In genomic region chr2:173539781-173540180, GRCm38 (mm10) we compare ENCODE assay signal across 34 mouse cellular contexts. TPM values are rescaled to one million over a fixed set of nuclear protein-coding genes. Genes with fewer than 3 reads are reported as not detected.
DNase-seq lines count a peak whose midpoint lies in the region; ATAC-seq and TF ChIP-seq lines count a peak whose summit lies in the region.
"Had no signal": no experiment of that assay in that cellular context is flagged by ENCODE, and none has a peak within 500 bp of the region (broad histone marks: within the 10 kb centered on the region; RNA-seq: fewer than 3 reads in every experiment).

No protein-coding gene starts in this region.

- peak overlapping the region; percentile 24; the same call in 1 of the 2 replicates for H3K4me2 ChIP-seq in heart, embryonic 12.5 days
- H3K4me2 ChIP-seq in hindbrain, embryonic 11.5 days (replicated peaks; ENCODE audit: low read depth, low read length), result no peak overlapping the region
- H3K4me2 ChIP-seq in hindbrain, postnatal 0 days (ENCODE audit: low read depth, low read length), result no peak overlapping the region
- H3K4me2 ChIP-seq in embryonic facial prominence, embryonic 11.5 days (ENCODE audit: low read depth, low read length), result no peak overlapping the region
- H3K4me2 ChIP-seq in embryonic facial prominence, embryonic 14.5 days (ENCODE audit: low read depth, low read length), result peak overlapping the region; percentile 23; the same call in 1 of the 2 replicates
- H3K4me2 ChIP-seq: forebrain, embryonic 13.5 days; hindbrain, embryonic 12.5 days; liver, embryonic 15.5 days; lung, embryonic 14.5 days had no signal

- H3K27me3 ChIP-seq in heart, embryonic 12.5 days (replicated peaks), result peaks cover 17% of the 10 kb centered on the region
- no peaks in the 10 kb centered on the region for H3K27me3 ChIP-seq in hindbrain, embryonic 11.5 days (ENCODE audit: control insufficient read depth, insufficient read depth, low read length)
- no peaks in the 10 kb centered on the region for H3K27me3 ChIP-seq in hindbrain, postnatal 0 days (ENCODE audit: insufficient read depth, low read length)
- H3K27me3 ChIP-seq in embryonic facial prominence, embryonic 11.5 days (ENCODE audit: control insufficient read depth, insufficient read depth, low read length), result no peaks in the 10 kb centered on the region
- H3K27me3 ChIP-seq in embryonic facial prominence, embryonic 14.5 days (replicated peaks; ENCODE audit: control insufficient read depth, insufficient read depth, low read length), result no peaks in the 10 kb centered on the region
- H3K27me3 ChIP-seq: forebrain, embryonic 13.5 days; hindbrain, embryonic 12.5 days; liver, embryonic 15.5 days had no signal

- WGBS in heart, embryonic 12.5 days, result 29% methylated on average over 15 of the region's 15 CpGs
- WGBS in hindbrain, embryonic 11.5 days, result 46% methylated on average over 15 of the region's 15 CpGs
- 53% methylated on average over 15 of the region's 15 CpGs for WGBS in hindbrain, postnatal 0 days
- whole genome bisulfite sequencing in embryonic facial prominence, embryonic 11.5 days, result 31% methylated on average over 15 of the region's 15 CpGs
- 30% methylated on average over 15 of the region's 15 CpGs for WGBS in embryonic facial prominence, embryonic 14.5 days

- DNase-seq in heart, adult 9 months (ENCODE audit: low spot score in 2 of 2), result no peak
- peak; percentile 20 for DNase-seq in hindbrain, embryonic 11.5 days (ENCODE audit: low spot score)
- DNase-seq in hindbrain, postnatal 0 days (ENCODE audit: low spot score), result no peak
- DNase-seq in embryonic facial prominence, embryonic 11.5 days (ENCODE audit: low spot score), result peak; percentile 31
- peak; percentile 50 for DNase-seq in embryonic facial prominence, embryonic 14.5 days (ENCODE audit: low spot score)
- no peak for DNase-seq in layer of hippocampus, adult 9-11 months
- DNase-seq: adrenal gland, postnatal 25 days; cerebellum, adult 18-20 months; gastrocnemius, postnatal 10 days; heart, postnatal 10 days; kidney, adult 8-10 months; kidney, postnatal 4 days; lung, embryonic 14.5 days; lung, postnatal 14 days; right cerebral cortex, postnatal 4 days; thymus, adult 18-20 months; thymus, postnatal 25 days had no signal

- TF ChIP-seq CTCF in hindbrain, postnatal 0 days (IDR thresholded peaks at IDR 0.05; ENCODE audit: low read depth), result no peak

- no peak overlapping the region for H3K9ac ChIP-seq in heart, embryonic 12.5 days
- no peak overlapping the region for H3K9ac ChIP-seq in hindbrain, embryonic 11.5 days (ENCODE audit: low read depth, low read length)
- no peak overlapping the region for H3K9ac ChIP-seq in hindbrain, postnatal 0 days (replicated peaks; ENCODE audit: low read length)
- no peak overlapping the region for H3K9ac ChIP-seq in embryonic facial prominence, embryonic 11.5 days (replicated peaks; ENCODE audit: low read length)
- H3K9ac ChIP-seq in embryonic facial prominence, embryonic 14.5 days (ENCODE audit: low read depth, low read length), result no peak overlapping the region
- H3K9ac ChIP-seq: forebrain, embryonic 13.5 days; hindbrain, embryonic 12.5 days; liver, embryonic 15.5 days; lung, embryonic 14.5 days had no signal

- no peaks in the 10 kb centered on the region for H3K9me3 ChIP-seq in heart, embryonic 12.5 days (replicated peaks)
- no peaks in the 10 kb centered on the region for H3K9me3 ChIP-seq in hindbrain, embryonic 11.5 days (ENCODE audit: control insufficient read depth, low read length)
- H3K9me3 ChIP-seq in hindbrain, postnatal 0 days (ENCODE audit: low read length), result no peaks in the 10 kb centered on the region
- H3K9me3 ChIP-seq in embryonic facial prominence, embryonic 11.5 days (replicated peaks; ENCODE audit: control insufficient read depth, low read length), result no peaks in the 10 kb centered on the region
- H3K9me3 ChIP-seq in embryonic facial prominence, embryonic 14.5 days (ENCODE audit: control insufficient read depth, low read length), result no peaks in the 10 kb centered on the region
- H3K9me3 ChIP-seq: forebrain, embryonic 13.5 days; hindbrain, embryonic 12.5 days; liver, embryonic 15.5 days; midbrain, embryonic 10.5 days had no signal

- H3K4me3 ChIP-seq in heart, embryonic 12.5 days, result no peak overlapping the region
- H3K4me3 ChIP-seq in hindbrain, embryonic 11.5 days (ENCODE audit: low read depth, low read length), result no peak overlapping the region
- no peak overlapping the region for H3K4me3 ChIP-seq in hindbrain, postnatal 0 days (ENCODE audit: low read length)
- no peak overlapping the region for H3K4me3 ChIP-seq in embryonic facial prominence, embryonic 11.5 days (ENCODE audit: low read depth, low read length)
- H3K4me3 ChIP-seq in embryonic facial prominence, embryonic 14.5 days (ENCODE audit: low read depth, low read length), result no peak overlapping the region
- H3K4me3 ChIP-seq: forebrain, embryonic 13.5 days; hindbrain, embryonic 12.5 days; liver, embryonic 15.5 days; midbrain, embryonic 10.5 days had no signal

- peaks cover 12% of the 10 kb centered on the region for H3K4me1 ChIP-seq in heart, embryonic 12.5 days (replicated peaks)
- H3K4me1 ChIP-seq in hindbrain, embryonic 11.5 days (replicated peaks; ENCODE audit: control insufficient read depth, insufficient read depth, low read length), result peaks cover 2% of the 10 kb centered on the region; the same call in 1 of the 2 replicates
- H3K4me1 ChIP-seq in hindbrain, postnatal 0 days (ENCODE audit: insufficient read depth, low read length), result no peaks in the 10 kb centered on the region
- peaks cover 4% of the 10 kb centered on the region; the same call in 1 of the 2 replicates for H3K4me1 ChIP-seq in embryonic facial prominence, embryonic 11.5 days (ENCODE audit: control insufficient read depth, insufficient read depth, low read length)
- H3K4me1 ChIP-seq in embryonic facial prominence, embryonic 14.5 days (ENCODE audit: control insufficient read depth, insufficient read depth, low read length), result 0 out of 2 replicates have a peak, but pooled peaks cover 8% of the 10 kb centered on the region
- H3K4me1 ChIP-seq: forebrain, embryonic 13.5 days; liver, embryonic 15.5 days had no signal

- H3K27ac ChIP-seq in heart, embryonic 12.5 days (ENCODE audit: poor library complexity, severe bottlenecking), result no peak overlapping the region
- no peak overlapping the region for H3K27ac ChIP-seq in hindbrain, embryonic 11.5 days (ENCODE audit: low read depth, low read length)
- H3K27ac ChIP-seq in hindbrain, postnatal 0 days, result no peak overlapping the region
- no peak overlapping the region for H3K27ac ChIP-seq in embryonic facial prominence, embryonic 11.5 days (replicated peaks; ENCODE audit: low read depth, low read length)
- H3K27ac ChIP-seq in embryonic facial prominence, embryonic 14.5 days (replicated peaks; ENCODE audit: low read depth, low read length), result no peak overlapping the region
- H3K27ac ChIP-seq: forebrain, embryonic 13.5 days; hindbrain, embryonic 12.5 days; kidney, postnatal 0 days; liver, embryonic 15.5 days; midbrain, embryonic 10.5 days; stomach, postnatal 0 days had no signal

- no peaks in the 10 kb centered on the region for H3K36me3 ChIP-seq in heart, embryonic 12.5 days
- no peaks in the 10 kb centered on the region for H3K36me3 ChIP-seq in hindbrain, embryonic 11.5 days (ENCODE audit: control insufficient read depth, insufficient read depth, low read length)
- H3K36me3 ChIP-seq in hindbrain, postnatal 0 days (ENCODE audit: insufficient read depth, low read length), result no peaks in the 10 kb centered on the region
- no peaks in the 10 kb centered on the region for H3K36me3 ChIP-seq in embryonic facial prominence, embryonic 11.5 days (replicated peaks; ENCODE audit: control insufficient read depth, insufficient read depth, low read depth, low read length)
- H3K36me3 ChIP-seq in embryonic facial prominence, embryonic 14.5 days (ENCODE audit: control insufficient read depth, insufficient read depth, low read length), result no peaks in the 10 kb centered on the region
- H3K36me3 ChIP-seq: hindbrain, embryonic 12.5 days; liver, embryonic 15.5 days; midbrain, embryonic 10.5 days had no signal

- ATAC-seq in heart, embryonic 12.5 days (ENCODE audit: insufficient number of reproducible peaks, low FRiP score), result no peak
- ATAC-seq in hindbrain, embryonic 11.5 days (ENCODE audit: low FRiP score), result no peak
- no peak for ATAC-seq in hindbrain, postnatal 0 days
- no peak for ATAC-seq in embryonic facial prominence, embryonic 11.5 days (replicated peaks; ENCODE audit: insufficient number of reproducible peaks, low FRiP score, low TSS enrichment, low read depth)
- peak; percentile 30; the same call in 1 of the 2 replicates for ATAC-seq in embryonic facial prominence, embryonic 14.5 days (ENCODE audit: low read depth)
- ATAC-seq: CD4-positive, CD25-positive, alpha-beta regulatory T cell, adult 4 months; forebrain, embryonic 13.5 days; intestine, embryonic 16.5 days had no signal

RNA-seq across cellular contexts. Expression of gene 1700021F07Rik, which starts 17.4 kb away (rescaled TPM):
- not detected in 2 replicates for polyA plus RNA-seq in heart, embryonic 12.5 days (2016; fragmentation: Nextera tagmentation; extraction: Ambion mirVana)
- not detected in 2 replicates for polyA plus RNA-seq in hindbrain, embryonic 11.5 days (2014; fragmentation: Nextera tagmentation; extraction: Ambion mirVana)
- not detected in 2 replicates for total RNA-seq in hindbrain, postnatal 0 days (2014; rRNA removed)
- not detected in 2 replicates for polyA plus RNA-seq in hindbrain, postnatal 0 days (2015; fragmentation: Nextera tagmentation; extraction: Ambion mirVana)
- polyA plus RNA-seq in embryonic facial prominence, embryonic 11.5 days (2014; fragmentation: Nextera tagmentation; extraction: Ambion mirVana), result not detected in 2 replicates
- polyA plus RNA-seq in embryonic facial prominence, embryonic 14.5 days (2014; fragmentation: Nextera tagmentation; extraction: Ambion mirVana), result not detected in 2 replicates
- total RNA-seq: adrenal gland, postnatal 25 days; gastrocnemius, postnatal 10 days; heart, postnatal 10 days; left cerebral cortex, adult 18-20 months; left cerebral cortex, postnatal 14 days; liver, adult 2 months; monocyte, adult 5-6 weeks; neutrophil, adult 5-6 weeks had no signal
- polyA plus RNA-seq: CD4-positive, CD25-positive, alpha-beta regulatory T cell, adult 4 months; cortical plate, adult 2 months; forebrain, embryonic 13.5 days; hindbrain, embryonic 12.5 days; intestine, embryonic 16.5 days; kidney, postnatal 0 days; limb, embryonic 11.5 days; liver, adult 2 months; liver, embryonic 15.5 days; lung, embryonic 14.5 days; midbrain, embryonic 10.5 days; spleen, adult 2 months; stomach, postnatal 0 days had no signal

RNA-seq across cellular contexts. Expression of gene Ankrd60, which starts 38.4 kb away (rescaled TPM):
- polyA plus RNA-seq in heart, embryonic 12.5 days (2016; fragmentation: Nextera tagmentation; extraction: Ambion mirVana), result not detected in 2 replicates
- not detected in 2 replicates for polyA plus RNA-seq in hindbrain, embryonic 11.5 days (2014; fragmentation: Nextera tagmentation; extraction: Ambion mirVana)
- not detected in 2 replicates for total RNA-seq in hindbrain, postnatal 0 days (2014; rRNA removed)
- polyA plus RNA-seq in hindbrain, postnatal 0 days (2015; fragmentation: Nextera tagmentation; extraction: Ambion mirVana), result not detected in 2 replicates
- not detected in 2 replicates for polyA plus RNA-seq in embryonic facial prominence, embryonic 11.5 days (2014; fragmentation: Nextera tagmentation; extraction: Ambion mirVana)
- not detected in 2 replicates for polyA plus RNA-seq in embryonic facial prominence, embryonic 14.5 days (2014; fragmentation: Nextera tagmentation; extraction: Ambion mirVana)
- total RNA-seq: adrenal gland, postnatal 25 days; gastrocnemius, postnatal 10 days; heart, postnatal 10 days; left cerebral cortex, adult 18-20 months; left cerebral cortex, postnatal 14 days; liver, adult 2 months; monocyte, adult 5-6 weeks; neutrophil, adult 5-6 weeks had no signal
- polyA plus RNA-seq: cortical plate, adult 2 months; forebrain, embryonic 13.5 days; hindbrain, embryonic 12.5 days; intestine, embryonic 16.5 days; kidney, postnatal 0 days; limb, embryonic 11.5 days; liver, adult 2 months; liver, embryonic 15.5 days; lung, embryonic 14.5 days; midbrain, embryonic 10.5 days; spleen, adult 2 months; stomach, postnatal 0 days had no signal

Comparison
In these comparisons a context has a peak if more than half of its experiments do, and no peak if none do; other contexts are left out.
1. H3K4me2 ChIP-seq: peak in heart, embryonic 12.5 days (single experiment) and embryonic facial prominence, embryonic 14.5 days (single experiment); none in hindbrain, embryonic 11.5 days (single experiment), hindbrain, postnatal 0 days (single experiment) and embryonic facial prominence, embryonic 11.5 days (single experiment).
2. DNase-seq: peak in hindbrain, embryonic 11.5 days (single experiment), embryonic facial prominence, embryonic 11.5 days (single experiment) and embryonic facial prominence, embryonic 14.5 days (single experiment); none in heart, adult 9 months (0 of 2), hindbrain, postnatal 0 days (single experiment) and layer of hippocampus, adult 9-11 months (single experiment).